Mouse (Mus musculus) olfactory bulb, adult 2 months (tissue): ENCODE results near the gene C2.

Experiments
- CTCF ChIP-seq: fragments of 200-500 bp; IDR thresholded peaks from 2 replicates; pipeline ENCODE4 v1.5.1; 2012; ENCODE audit warnings: low read depth, mild to moderate bottlenecking, low read length, moderate library complexity; ENCODE audit not compliant: insufficient read depth
- POLR2A ChIP-seq: fragments of 200-500 bp; IDR thresholded peaks from 2 replicates; pipeline ENCODE4 v1.6.1; 2012; ENCODE audit warnings: mild to moderate bottlenecking, low read depth, low read length, moderate library complexity; ENCODE audit not compliant: insufficient read depth

DNA sequence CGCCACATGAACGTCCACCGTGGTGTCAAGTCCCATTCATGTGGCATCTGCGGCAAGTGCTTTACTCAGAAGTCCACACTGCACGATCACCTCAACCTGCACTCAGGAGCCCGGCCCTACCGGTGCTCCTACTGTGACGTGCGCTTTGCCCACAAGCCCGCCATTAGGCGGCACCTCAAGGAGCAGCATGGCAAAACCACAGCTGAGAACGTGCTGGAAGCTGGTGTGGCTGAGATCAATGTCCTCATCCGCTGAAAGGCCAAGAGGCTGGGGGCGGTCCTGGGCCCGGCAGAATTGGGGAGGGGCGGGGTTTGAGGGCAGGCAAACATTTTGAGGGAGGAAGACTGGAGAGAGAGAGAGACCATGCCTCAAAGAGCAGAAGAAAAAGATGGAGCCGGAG, 1.7 kb downstream of the C2 start:
- TF ChIP-seq CTCF = no peak
- TF ChIP-seq POLR2A = no peak
